Mouse (Mus musculus): Measurements from ENCODE around the gene Fam213b.

Gene Fam213b

GRCm38 (mm10) chr4:154922931-154923330 lies 24.0 kb upstream of the Fam213b start:
- no peak for DNase-seq (ENCODE audit: low spot score)

- no peak for DNase-seq (ENCODE audit: low spot score)
Observed at GRCm38 (mm10) chr4:154922291-154922690, 23.4 kb upstream of the Fam213b start.

- no peak for DNase-seq (ENCODE audit: low spot score)
Observed at GRCm38 (mm10) chr4:154916662-154917061, 17.7 kb upstream of the Fam213b start.

GRCm38 (mm10) chr4:154915286-154915685 lies 16.4 kb upstream of the Fam213b start:
- no peak for DNase-seq (ENCODE audit: low spot score)

- no peak for DNase-seq (ENCODE audit: low spot score)
Observed at GRCm38 (mm10) chr4:154914707-154915106, 15.8 kb upstream of the Fam213b start.

GRCm38 (mm10) chr4:154914252-154914651 lies 15.3 kb upstream of the Fam213b start:
- no peak for DNase-seq (ENCODE audit: low spot score)

- DNase-seq (ENCODE audit: low spot score): no peak
Observed at GRCm38 (mm10) chr4:154913845-154914244, 14.9 kb upstream of the Fam213b start.

- DNase-seq (ENCODE audit: low spot score): no peak
Observed at GRCm38 (mm10) chr4:154911644-154912043, 12.7 kb upstream of the Fam213b start.

- no peak for DNase-seq (ENCODE audit: low spot score)
Observed at GRCm38 (mm10) chr4:154910606-154911522, 11.9 kb upstream of the Fam213b start.

- no peak for DNase-seq (ENCODE audit: low spot score)
Observed at GRCm38 (mm10) chr4:154908490-154908889, 9.6 kb upstream of the Fam213b start.

GRCm38 (mm10) chr4:154907833-154908232 lies 8.9 kb upstream of the Fam213b start:
- DNase-seq (ENCODE audit: low spot score): peak; percentile 87

GRCm38 (mm10) chr4:154904185-154905071 lies 5.5 kb upstream of the Fam213b start:
- DNase-seq (ENCODE audit: low spot score): peak; percentile 89

- DNase-seq (ENCODE audit: low spot score): no peak
Observed at GRCm38 (mm10) chr4:154902371-154902770, 3.4 kb upstream of the Fam213b start.

- no peak for DNase-seq (ENCODE audit: low spot score)
Observed at GRCm38 (mm10) chr4:154897676-154898465, 1.1 kb downstream of the Fam213b start.

GRCm38 (mm10) chr4:154895549-154895948 lies 3.4 kb downstream of the Fam213b start:
- DNase-seq (ENCODE audit: low spot score): no peak

- no peak for DNase-seq (ENCODE audit: low spot score)
Observed at GRCm38 (mm10) chr4:154890887-154891286, 8.0 kb downstream of the Fam213b start.

- DNase-seq (ENCODE audit: low spot score): no peak
Observed at GRCm38 (mm10) chr4:154887593-154888250, 11.2 kb downstream of the Fam213b start.

GRCm38 (mm10) chr4:154886876-154887592 lies 11.9 kb downstream of the Fam213b start:
- DNase-seq (ENCODE audit: low spot score): peak; percentile 42

GRCm38 (mm10) chr4:154885416-154885815 lies 13.5 kb downstream of the Fam213b start:
- DNase-seq (ENCODE audit: low spot score): no peak

- no peak for DNase-seq (ENCODE audit: low spot score)
Observed at GRCm38 (mm10) chr4:154882014-154882659, 16.8 kb downstream of the Fam213b start.
